Mouse (Mus musculus) limb, embryonic 13.5 days (tissue): ENCODE data around the gene Tmem19. TPM values are rescaled to one million over a fixed set of nuclear protein-coding genes. Genes with fewer than 3 reads are reported as not detected.
A peak's percentile ranks its signal among the peaks of the same experiment; 100 is the strongest.
"Not testable (repeated sequence)": the region's sequence is repeated elsewhere in the genome, so short reads cannot be mapped to it uniquely, and the experiment has no call there.

Experiments used
- ATAC-seq: fragments of 200-750 bp; cut with Nextera tagmentation; 2 replicates; pipeline ENCODE4 v1.8.0; 2017; ENCODE audit warnings: low read depth, moderate number of reproducible peaks, moderate TSS enrichment; ENCODE audit not compliant: low FRiP score
- H3K27ac ChIP-seq: fragments of 300-500 bp; sonication (generic); 2 replicates; pipeline ENCODE4 v1.5.1; 2015; ENCODE audit warnings: inconsistent platforms, mild to moderate bottlenecking, moderate library complexity
- H3K27me3 ChIP-seq: fragments of 300-500 bp; sonication (generic); 2 replicates; pipeline ENCODE4 v1.6.1; 2015; ENCODE audit warnings: mild to moderate bottlenecking, inconsistent platforms
- H3K36me3 ChIP-seq: fragments of 300-500 bp; sonication (generic); 2 replicates; pipeline ENCODE4 v1.6.1; 2015; ENCODE audit warnings: inconsistent platforms, mild to moderate bottlenecking, moderate library complexity
- H3K4me1 ChIP-seq: fragments of 300-500 bp; sonication (generic); 2 replicates; pipeline ENCODE4 v1.6.1; 2015; ENCODE audit warnings: inconsistent platforms
- H3K4me2 ChIP-seq: fragments of 300-500 bp; sonication (generic); replicated peaks from 2 replicates; pipeline ENCODE4 v1.6.1; 2015; ENCODE audit warnings: inconsistent platforms, mild to moderate bottlenecking, moderate library complexity
- H3K4me3 ChIP-seq: fragments of 300-500 bp; sonication (generic); 2 replicates; pipeline ENCODE4 v1.5.1; 2015; ENCODE audit warnings: moderate library complexity, mild to moderate bottlenecking, inconsistent platforms
- H3K9ac ChIP-seq: fragments of 300-500 bp; sonication (generic); 2 replicates; pipeline ENCODE4 v1.6.1; 2015; ENCODE audit warnings: mild to moderate bottlenecking, inconsistent platforms
- H3K9me3 ChIP-seq: fragments of 300-500 bp; sonication (generic); 2 replicates; pipeline ENCODE4 v1.6.1; 2016; ENCODE audit warnings: inconsistent platforms
- WGBS: fragments of 180-500 bp; shearing (Covaris S2); methylation state at CpG from one replicate; pipeline ENCODE4 v1.1.7; 2015; 5-methylcytosine and 5-hydroxymethylcytosine counted together
- polyA plus RNA-seq: library from polyadenylated mRNA; unstranded; fragments of >200 nt; fragmentation: Nextera tagmentation; extraction: Ambion mirVana; gene quantifications from 2 replicates; pipeline ENCODE4 v1.2.1, GENCODE M21; 2015

The Tmem19 gene
- polyA plus RNA-seq, 1 experiment from 2014 or later: 25.3 TPM

- ATAC-seq: no peak
- Histone ChIP-seq H3K4me3 (no peak overlapping the region), H3K9ac (no peak overlapping the region), H3K36me3 (peaks cover 42% of the 10 kb centered on the region), H3K4me2 (no peak overlapping the region), H3K27ac (no peak overlapping the region), H3K4me1 (no peaks in the 10 kb centered on the region), H3K9me3 (no peaks in the 10 kb centered on the region), H3K27me3 (no peaks in the 10 kb centered on the region)
- 78% methylated on average over 4 of the region's 4 CpGs for WGBS
Measured at GRCm38 (mm10) chr10:115342771-115343425, 19.4 kb downstream of the Tmem19 start.

- H3K4me3 ChIP-seq: no peak overlapping the region
- no peak overlapping the region for H3K4me2 ChIP-seq
- no peak overlapping the region for H3K9ac ChIP-seq
- no peaks in the 10 kb centered on the region for H3K27me3 ChIP-seq
- H3K9me3 ChIP-seq: no peaks in the 10 kb centered on the region
- no peaks in the 10 kb centered on the region for H3K4me1 ChIP-seq
- 96% methylated on average over 7 of the region's 7 CpGs for WGBS
- ATAC-seq: no peak
- H3K36me3 ChIP-seq: peaks cover 32% of the 10 kb centered on the region
- H3K27ac ChIP-seq: no peak overlapping the region
Measured at GRCm38 (mm10) chr10:115339820-115340328, 22.4 kb downstream of the Tmem19 start.

- Histone ChIP-seq H3K4me1 (0 out of 2 replicates have a peak, but pooled peaks cover 3% of the 10 kb centered on the region), H3K9ac (no peak overlapping the region), H3K4me3 (no peak overlapping the region), H3K4me2 (no peak overlapping the region), H3K27ac (no peak overlapping the region), H3K27me3 (no peaks in the 10 kb centered on the region), H3K9me3 (no peaks in the 10 kb centered on the region), H3K36me3 (peaks cover 14% of the 10 kb centered on the region)
- WGBS: 78% methylated on average over 4 of the region's 4 CpGs
- ATAC-seq: no peak
Measured at GRCm38 (mm10) chr10:115336901-115337300, 25.4 kb downstream of the Tmem19 start.

GRCm38 (mm10) chr10:115333528-115333927, 28.8 kb downstream of the Tmem19 start:
- no peak overlapping the region for H3K4me2 ChIP-seq
- H3K9me3 ChIP-seq: no peaks in the 10 kb centered on the region
- H3K9ac ChIP-seq: no peak overlapping the region
- no peaks in the 10 kb centered on the region for H3K36me3 ChIP-seq
- H3K27me3 ChIP-seq: no peaks in the 10 kb centered on the region
- ATAC-seq: no peak
- H3K4me1 ChIP-seq: 0 out of 2 replicates have a peak, but pooled peaks cover 5% of the 10 kb centered on the region
- WGBS: 80% methylated on average over 9 of the region's 9 CpGs
- H3K27ac ChIP-seq: no peak overlapping the region
- no peak overlapping the region for H3K4me3 ChIP-seq

DNA sequence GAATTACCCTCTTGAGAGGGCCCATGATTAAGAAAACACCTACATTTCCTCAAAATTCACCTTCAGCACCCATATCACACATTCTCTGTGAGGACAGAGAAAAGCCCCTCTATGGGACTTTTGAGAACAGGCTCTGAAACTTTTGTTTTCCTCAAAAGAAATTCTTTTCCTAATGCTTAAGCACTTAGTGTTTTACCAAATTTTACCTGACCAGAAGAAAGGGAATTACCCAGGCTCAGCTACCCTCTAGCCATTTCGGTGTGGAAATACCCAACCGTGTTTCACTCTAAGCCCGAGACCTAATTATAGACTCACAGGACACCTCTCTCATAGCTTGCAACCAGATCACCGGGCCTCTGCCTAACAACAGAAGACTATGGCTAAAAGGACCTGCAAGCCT, 29.3 kb downstream of the Tmem19 start:
- Histone ChIP-seq H3K4me2 (no peak overlapping the region), H3K9ac (no peak overlapping the region), H3K4me1 (0 out of 2 replicates have a peak, but pooled peaks cover 7% of the 10 kb centered on the region), H3K36me3 (no peaks in the 10 kb centered on the region), H3K4me3 (no peak overlapping the region), H3K27ac (no peak overlapping the region), H3K9me3 (no peaks in the 10 kb centered on the region), H3K27me3 (no peaks in the 10 kb centered on the region)
- no peak for ATAC-seq
- 81% methylated on average over 4 of the region's 4 CpGs for WGBS

- 0 out of 2 replicates have a peak, but pooled peaks cover 7% of the 10 kb centered on the region for H3K4me1 ChIP-seq
- 85% methylated on average over 8 of the region's 8 CpGs for WGBS
- H3K9ac ChIP-seq: no peak overlapping the region
- no peaks in the 10 kb centered on the region for H3K9me3 ChIP-seq
- no peak overlapping the region for H3K4me2 ChIP-seq
- H3K27ac ChIP-seq: no peak overlapping the region
- no peaks in the 10 kb centered on the region for H3K27me3 ChIP-seq
- H3K36me3 ChIP-seq: no peaks in the 10 kb centered on the region
- no peak overlapping the region for H3K4me3 ChIP-seq
- no peak for ATAC-seq
Measured at GRCm38 (mm10) chr10:115332420-115332952, 29.8 kb downstream of the Tmem19 start.

- no peak for ATAC-seq
- Histone ChIP-seq H3K4me3 (no peak overlapping the region), H3K9me3 (no peaks in the 10 kb centered on the region), H3K27me3 (no peaks in the 10 kb centered on the region), H3K27ac (no peak overlapping the region), H3K4me1 (peaks cover 7% of the 10 kb centered on the region; the same call in 1 of the 2 replicates), H3K4me2 (no peak overlapping the region), H3K9ac (no peak overlapping the region), H3K36me3 (no peaks in the 10 kb centered on the region)
- 76% methylated on average over 3 of the region's 3 CpGs for whole genome bisulfite sequencing
Measured at GRCm38 (mm10) chr10:115329010-115329530, 33.2 kb downstream of the Tmem19 start.

- Histone ChIP-seq H3K36me3 (no peaks in the 10 kb centered on the region), H3K4me3 (no peak overlapping the region), H3K4me1 (peaks cover 7% of the 10 kb centered on the region; the same call in 1 of the 2 replicates), H3K9ac (no peak overlapping the region), H3K4me2 (no peak overlapping the region), H3K27ac (no peak overlapping the region), H3K9me3 (no peaks in the 10 kb centered on the region), H3K27me3 (no peaks in the 10 kb centered on the region)
- no peak for ATAC-seq
- 52% methylated on average over 6 of the region's 6 CpGs for WGBS
Measured at GRCm38 (mm10) chr10:115328514-115328913, 33.8 kb downstream of the Tmem19 start.

- H3K27ac ChIP-seq: no peak overlapping the region
- WGBS: 10% methylated on average over 6 of the region's 6 CpGs
- peak; percentile 22; the same call in 1 of the 2 replicates for ATAC-seq
- H3K4me3 ChIP-seq: no peak overlapping the region
- no peaks in the 10 kb centered on the region; the same call in 1 of the 2 replicates for H3K4me1 ChIP-seq
- H3K36me3 ChIP-seq: no peaks in the 10 kb centered on the region
- no peak overlapping the region for H3K9ac ChIP-seq
- H3K9me3 ChIP-seq: no peaks in the 10 kb centered on the region
- H3K27me3 ChIP-seq: no peaks in the 10 kb centered on the region
- H3K4me2 ChIP-seq: no peak overlapping the region
Measured at GRCm38 (mm10) chr10:115323295-115323694, 39.0 kb downstream of the Tmem19 start.

DNA sequence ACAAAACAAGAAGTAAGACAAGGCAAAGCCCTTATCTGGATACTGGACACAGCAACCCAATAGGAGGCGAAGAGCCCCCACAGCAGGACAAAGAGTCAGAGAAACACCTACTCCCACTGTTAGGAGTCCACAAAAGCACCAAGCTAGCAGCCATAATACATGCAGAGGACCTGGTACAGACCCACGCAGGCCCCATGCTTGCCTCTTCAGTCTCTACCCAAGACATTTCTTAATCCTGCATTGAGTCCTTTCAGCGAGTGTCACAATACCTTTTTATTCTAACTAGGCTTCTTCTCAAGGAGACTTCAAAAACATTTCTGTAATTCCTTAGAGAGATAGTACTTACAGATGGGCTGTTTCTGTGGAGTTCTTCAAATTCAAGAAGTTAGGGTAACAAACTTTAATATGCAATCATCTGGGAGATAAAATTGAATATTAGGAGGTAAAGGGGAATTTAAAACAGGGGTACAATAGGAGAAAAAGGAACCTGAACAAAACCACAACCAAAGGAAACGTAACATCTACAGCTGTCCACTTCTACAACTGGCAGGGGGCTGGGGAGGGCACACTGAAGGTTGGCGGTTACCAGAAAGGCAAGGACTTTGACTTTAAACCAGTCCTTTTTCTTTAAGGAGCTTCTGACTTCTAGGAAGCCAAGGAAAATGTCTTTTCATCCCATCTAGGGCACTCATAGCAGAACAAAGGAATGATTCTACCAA, 40.8 kb downstream of the Tmem19 start:
- Histone ChIP-seq H3K27ac (no peak overlapping the region), H3K4me3 (no peak overlapping the region), H3K9ac (no peak overlapping the region), H3K4me2 (no peak overlapping the region), H3K27me3 (no peaks in the 10 kb centered on the region), H3K4me1 (peaks cover under 1% of the 10 kb centered on the region; the same call in 1 of the 2 replicates), H3K36me3 (no peaks in the 10 kb centered on the region), H3K9me3 (no peaks in the 10 kb centered on the region)
- 81% methylated on average over 5 of the region's 5 CpGs for WGBS
- ATAC-seq: no peak

- not testable (repeated sequence) for H3K36me3 ChIP-seq, H3K27ac ChIP-seq, H3K4me3 ChIP-seq, ATAC-seq, H3K9ac ChIP-seq, H3K27me3 ChIP-seq, H3K9me3 ChIP-seq, H3K4me2 ChIP-seq
- WGBS: 69% methylated on average over 3 of the region's 3 CpGs
- peaks cover 12% of the 10 kb centered on the region for H3K4me1 ChIP-seq
Measured at GRCm38 (mm10) chr10:115318388-115318787, 43.9 kb downstream of the Tmem19 start.

- H3K4me2 ChIP-seq: peak overlapping the region; percentile 91
- no peaks in the 10 kb centered on the region for H3K9me3 ChIP-seq
- no peak overlapping the region for H3K27ac ChIP-seq
- H3K27me3 ChIP-seq: no peaks in the 10 kb centered on the region
- WGBS: 63% methylated on average over 11 of the region's 11 CpGs
- no peak for ATAC-seq
- peak overlapping the region; percentile 88; the same call in 1 of the 2 replicates for H3K9ac ChIP-seq
- peaks cover 24% of the 10 kb centered on the region for H3K4me1 ChIP-seq
- H3K4me3 ChIP-seq: peak overlapping the region; percentile 92
- H3K36me3 ChIP-seq: no peaks in the 10 kb centered on the region
Measured at GRCm38 (mm10) chr10:115316313-115316712, 46.0 kb downstream of the Tmem19 start.
